Mouse (Mus musculus) cortical plate, adult 2 months (tissue): Measurements from ENCODE around the gene Cbfa2t3.

Experiments
- CTCF ChIP-seq: fragments of 200-500 bp; IDR thresholded peaks from 2 replicates; pipeline ENCODE4 v1.5.1; 2011; ENCODE audit warnings: mild to moderate bottlenecking, control low read depth, low read length; ENCODE audit not compliant: insufficient read depth; ENCODE audit errors: extremely low read depth
- POLR2A ChIP-seq: fragments of 200-500 bp; IDR thresholded peaks from 2 replicates; pipeline ENCODE4 v1.6.1; 2011; ENCODE audit warnings: mild to moderate bottlenecking, low read length, control low read depth; ENCODE audit not compliant: insufficient read depth; ENCODE audit errors: extremely low read depth

DNA sequence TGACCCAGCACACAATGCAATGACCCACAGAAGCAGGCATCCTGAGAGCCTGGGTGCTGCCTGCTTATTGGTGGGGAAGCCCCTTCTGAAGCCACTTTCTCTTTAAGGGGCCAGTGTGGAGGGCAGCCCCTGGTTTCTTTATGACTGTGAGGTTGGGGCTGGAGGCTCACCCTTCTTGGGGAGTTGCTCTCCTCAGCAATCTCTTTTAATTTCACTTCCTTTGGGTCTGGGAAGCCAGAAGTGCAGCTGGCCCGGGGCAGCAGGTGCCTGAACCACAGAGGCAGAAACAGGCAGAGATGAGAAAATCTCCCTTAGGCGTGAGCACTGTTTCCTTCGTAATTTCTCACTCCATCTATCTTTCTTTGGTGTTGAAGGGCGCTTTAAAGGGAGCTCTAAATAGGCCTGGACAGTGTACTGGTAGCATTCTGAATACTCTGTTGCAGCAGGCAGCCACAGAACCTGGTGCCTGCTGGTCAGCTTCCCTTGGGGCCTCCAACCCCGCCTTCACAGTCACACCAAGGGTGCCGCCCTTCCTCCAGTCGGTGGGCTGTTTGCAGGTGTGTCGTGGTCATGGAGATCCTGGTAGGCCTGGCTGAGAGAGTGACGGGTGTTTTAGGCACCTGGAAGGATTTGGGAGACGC is 3.5 kb upstream of the Cbfa2t3 start:
- TF ChIP-seq CTCF (no peak), POLR2A (no peak)
